Comparison of ENCODE assay signal across 8 mouse cellular contexts in the genomic region with DNA sequence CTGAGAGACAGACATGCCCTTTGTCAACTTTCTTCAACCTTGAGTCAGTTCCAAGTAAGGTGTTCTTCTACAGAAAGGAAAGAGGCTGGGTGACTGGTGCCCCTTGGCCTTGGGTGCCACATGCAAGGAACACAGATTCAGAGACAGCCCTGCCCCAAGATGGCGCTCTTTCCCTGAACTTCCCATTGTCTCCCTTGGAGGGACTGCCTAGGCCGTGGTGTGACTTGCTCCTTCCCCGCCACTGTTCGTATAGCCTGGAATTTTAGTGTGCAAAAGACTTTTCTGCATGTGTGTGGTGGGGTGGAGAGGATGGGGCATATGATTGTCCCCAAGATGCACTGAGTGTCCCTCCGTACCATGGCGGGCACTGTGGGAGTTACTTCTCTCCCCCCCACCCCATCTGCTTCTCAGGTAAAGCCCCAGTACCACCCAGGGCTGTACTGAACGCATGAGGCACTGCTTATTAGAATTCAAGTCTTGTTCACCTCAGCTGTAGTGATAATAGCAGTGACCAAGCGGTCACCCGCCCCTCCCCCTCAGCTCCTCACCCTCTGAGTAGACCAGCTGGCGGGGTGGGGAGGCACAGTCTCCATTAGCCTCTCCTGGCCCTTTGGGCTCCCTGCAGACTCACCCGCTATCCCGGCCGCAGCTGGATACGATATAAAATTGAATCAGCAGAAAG.
DNase-seq lines count a peak whose midpoint lies in the region; ATAC-seq and TF ChIP-seq lines count a peak whose summit lies in the region.

No protein-coding gene starts in this region.

- no peak overlapping the region for H3K4me2 ChIP-seq in intestine, embryonic 14.5 days (ENCODE audit: low read length)
- H3K4me2 ChIP-seq in neural tube, embryonic 15.5 days: peak overlapping the region; percentile 25

- peaks cover 5% of the 10 kb centered on the region; the same call in 1 of the 2 replicates for H3K9me3 ChIP-seq in intestine, embryonic 14.5 days (ENCODE audit: control insufficient read depth, low read length)
- H3K9me3 ChIP-seq in neural tube, embryonic 15.5 days (replicated peaks): no peaks in the 10 kb centered on the region

- H3K36me3 ChIP-seq in intestine, embryonic 14.5 days (ENCODE audit: control insufficient read depth, insufficient read depth, low read length): no peaks in the 10 kb centered on the region
- H3K36me3 ChIP-seq in neural tube, embryonic 15.5 days: no peaks in the 10 kb centered on the region

- no peaks in the 10 kb centered on the region for H3K4me1 ChIP-seq in cortical plate, adult 2 months (ENCODE audit: control insufficient read depth, insufficient read depth, low read length)
- H3K4me1 ChIP-seq in intestine, embryonic 14.5 days (replicated peaks; ENCODE audit: control insufficient read depth, insufficient read depth, low read length): peaks cover 4% of the 10 kb centered on the region; the same call in 1 of the 2 replicates
- H3K4me1 ChIP-seq in neural tube, embryonic 15.5 days: peaks cover 25% of the 10 kb centered on the region

- peak; percentile 6 for DNase-seq in thymus, postnatal 0 days (ENCODE audit: low spot score)
- DNase-seq in thymus, postnatal 10 days (ENCODE audit: low spot score in 2 of 2): no peak
- peak; percentile 25 for DNase-seq in gastrocnemius, postnatal 25 days
- no peak for DNase-seq in intestine, embryonic 14.5 days (ENCODE audit: low spot score)
- DNase-seq in lung, adult 18-20 months: peak; percentile 42 to 71

- no peak for ATAC-seq in intestine, embryonic 14.5 days (replicated peaks; ENCODE audit: low FRiP score, low TSS enrichment, low read depth)
- ATAC-seq in neural tube, embryonic 15.5 days (ENCODE audit: low FRiP score): peak; percentile 51
- no peak for ATAC-seq in erythroid progenitor cell, adult 5-6 weeks (replicated peaks; ENCODE audit: low FRiP score, poor library complexity, severe bottlenecking)

- WGBS in intestine, embryonic 14.5 days: 69% methylated on average over 14 of the region's 14 CpGs
- 31% methylated on average over 14 of the region's 14 CpGs for WGBS in neural tube, embryonic 15.5 days

- no peak overlapping the region for H3K9ac ChIP-seq in intestine, embryonic 14.5 days (ENCODE audit: low read length)
- H3K9ac ChIP-seq in neural tube, embryonic 15.5 days (replicated peaks): 0 out of 2 replicates have a peak overlapping the region, but pooled peaks have one; percentile 14

- H3K27me3 ChIP-seq in intestine, embryonic 14.5 days (replicated peaks; ENCODE audit: control insufficient read depth, insufficient read depth, low read length): no peaks in the 10 kb centered on the region
- no peaks in the 10 kb centered on the region for H3K27me3 ChIP-seq in neural tube, embryonic 15.5 days (replicated peaks)

- peak; percentile 57 for TF ChIP-seq CTCF in cortical plate, adult 2 months (IDR thresholded peaks at IDR 0.05; ENCODE audit: extremely low read depth, insufficient read depth, low read length)

- no peak overlapping the region for H3K4me3 ChIP-seq in cortical plate, adult 2 months (ENCODE audit: insufficient read depth, low read length)
- H3K4me3 ChIP-seq in intestine, embryonic 14.5 days (ENCODE audit: low read depth, low read length): no peak overlapping the region
- no peak overlapping the region for H3K4me3 ChIP-seq in neural tube, embryonic 15.5 days (replicated peaks)

- H3K27ac ChIP-seq in cortical plate, adult 2 months (ENCODE audit: insufficient read depth, low read length): no peak overlapping the region
- H3K27ac ChIP-seq in intestine, embryonic 14.5 days (ENCODE audit: low read depth): peak overlapping the region; percentile 23; the same call in 1 of the 2 replicates
- peak overlapping the region; percentile 68 for H3K27ac ChIP-seq in neural tube, embryonic 15.5 days (replicated peaks)

- TF ChIP-seq POLR2A in cortical plate, adult 2 months (IDR thresholded peaks at IDR 0.05; ENCODE audit: extremely low read depth, insufficient read depth, low read length): no peak

Comparison
In these comparisons a context has a peak if more than half of its experiments do, and no peak if none do; other contexts are left out.
1. DNase-seq: peak in thymus, postnatal 0 days (single experiment), gastrocnemius, postnatal 25 days (single experiment) and lung, adult 18-20 months (2 of 2); none in thymus, postnatal 10 days (0 of 2) and intestine, embryonic 14.5 days (single experiment).